Mouse (Mus musculus) left cerebral cortex, adult 2 months (tissue): ENCODE results near the gene Smpdl3a. TPM values are rescaled to one million over a fixed set of nuclear protein-coding genes. Genes with fewer than 3 reads are reported as not detected.

Experiments
- DNase-seq, 2 experiments: peaks; one replicate each; pipeline ENCODE4 v3.0.0; 2021 to 2022; ENCODE audit warnings: low spot score in 2 of 2, mixed read lengths in 1 of 2; ENCODE audit errors: extremely low spot score in 1 of 2
- H3K27ac ChIP-seq: fragments of 200-600 bp; 2 replicates; pipeline ENCODE4 v1.8.1; 2022
- H3K4me3 ChIP-seq: fragments of 200-600 bp; 2 replicates; pipeline ENCODE4 v1.8.1; 2022
- CTCF ChIP-seq: fragments of 200-600 bp; IDR thresholded peaks from 2 replicates; pipeline ENCODE4 v1.8.1; 2022; ENCODE audit warnings: antibody characterized with exemption, mild to moderate bottlenecking, moderate library complexity
- intact Hi-C: fragments of 180-260 bp; cut with DNase I; formaldehyde crosslinking; loops from one replicate; pipeline ENCODE4 v1.15.1; 2025
- total RNA-seq, 2 experiments: library from RNA; stranded (reverse); gene quantifications; 2 replicates each; pipeline ENCODE4 v1.2.3; 2021

The Smpdl3a gene
- total RNA-seq, 2 experiments from 2014 or later, result 22.0 to 26.4 TPM

GRCm38 (mm10) chr10:57785552-57785951, 8.6 kb upstream of the Smpdl3a start:
- Histone ChIP-seq H3K27ac (peak overlapping the region; percentile 62; the same call in 1 of the 2 replicates), H3K4me3 (peak overlapping the region; percentile 39)
- intact Hi-C loops, result loop anchor here (2.0 kb wide), 1 partner anchor 41 kb away; no protein-coding TSS in a partner anchor
- no peak for TF ChIP-seq CTCF
- DNase-seq, result no peak

GRCm38 (mm10) chr10:57792957-57793356, 1.2 kb upstream of the Smpdl3a start:
- Histone ChIP-seq H3K27ac (no peak overlapping the region), H3K4me3 (no peak overlapping the region)
- intact Hi-C loops, result no loop called here
- no peak for TF ChIP-seq CTCF
- no peak for DNase-seq

DNA sequence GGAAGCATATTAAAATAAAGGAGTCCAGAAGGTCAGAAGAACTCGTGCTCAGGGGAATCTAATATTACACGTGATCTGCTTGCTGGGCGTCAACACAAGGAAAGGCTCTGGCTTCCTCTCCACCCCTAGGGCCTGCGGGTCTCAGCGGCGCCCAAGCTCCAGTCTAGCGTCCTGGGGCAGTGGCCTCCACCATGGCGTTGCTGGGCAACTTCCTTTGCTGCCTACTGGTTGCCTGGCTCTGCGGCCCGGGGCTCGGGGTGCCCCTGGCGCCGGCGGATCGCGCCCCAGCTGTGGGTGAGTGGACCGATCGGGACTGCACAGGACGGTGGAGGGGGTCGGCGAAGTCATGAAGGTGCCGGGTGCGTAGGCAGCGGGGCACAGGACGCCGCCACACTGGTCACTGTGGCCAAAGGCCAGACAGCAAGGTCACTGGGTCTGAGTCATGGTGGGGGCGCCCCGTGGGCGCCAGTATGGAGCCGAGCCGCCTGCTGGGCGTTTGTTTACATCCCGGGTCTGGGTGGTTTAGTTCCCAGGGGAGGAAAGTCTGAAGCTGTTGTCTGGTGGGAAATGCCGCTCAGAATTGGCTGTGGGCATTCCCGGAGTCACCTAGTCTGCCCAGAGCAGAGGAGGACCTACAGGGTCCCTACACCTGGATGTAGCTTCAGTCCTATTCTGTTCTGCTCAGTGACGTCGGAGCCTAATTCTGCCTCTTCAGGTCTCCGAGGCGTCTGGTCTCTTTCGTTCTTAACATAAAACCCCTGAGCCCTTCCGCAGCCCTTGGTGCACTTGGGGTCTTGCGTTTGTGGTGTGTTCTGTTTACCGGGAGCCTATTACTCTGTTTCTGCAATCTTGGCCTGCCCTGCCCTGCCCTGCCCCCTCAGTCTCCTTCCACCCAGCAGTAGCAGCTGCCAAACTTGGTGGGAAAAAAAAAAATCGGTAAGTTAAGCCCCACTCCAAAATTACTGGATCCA, 641 bp downstream of the Smpdl3a start:
- TF ChIP-seq CTCF, result peak; percentile 7; the same call in 1 of the 2 replicates
- intact Hi-C loops, result no loop called here
- peak; percentile 23 to 38 for DNase-seq

GRCm38 (mm10) chr10:57795542-57795941, 1.4 kb downstream of the Smpdl3a start:
- intact Hi-C loops, result no loop called here
- peak overlapping the region; percentile 73 for H3K4me3 ChIP-seq
- DNase-seq, result no peak
- peak overlapping the region; percentile 94; the same call in 1 of the 2 replicates for H3K27ac ChIP-seq
- TF ChIP-seq CTCF, result no peak

More for the DNA sequence above, 641 bp downstream of the Smpdl3a start:
- H3K4me3 ChIP-seq, result peak overlapping the region; percentile 73
- H3K27ac ChIP-seq, result peak overlapping the region; percentile 94

DNA sequence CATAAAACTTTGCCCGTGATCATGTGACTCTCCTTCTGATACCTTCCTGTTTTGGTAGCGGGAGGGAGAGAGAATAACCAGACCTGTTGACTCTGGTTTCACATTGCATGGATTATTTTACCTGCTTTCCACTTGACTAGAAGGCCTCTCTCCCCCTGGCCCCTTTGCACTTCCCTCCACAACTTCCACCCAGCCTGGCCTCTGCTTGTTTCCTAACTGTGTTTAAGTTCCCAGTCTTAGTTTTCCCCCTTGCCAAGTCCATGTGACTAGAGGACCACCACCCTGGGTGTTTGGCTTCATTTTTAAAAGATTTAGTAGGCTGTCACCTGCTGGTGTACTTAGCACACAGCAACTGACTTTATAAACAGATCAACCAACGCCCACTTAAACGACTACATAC, 1.9 kb downstream of the Smpdl3a start:
- intact Hi-C loops, result loop anchor here (1.0 kb wide), 1 partner anchor 53 kb away; no protein-coding TSS in a partner anchor

GRCm38 (mm10) chr10:57799486-57799885, 5.4 kb downstream of the Smpdl3a start:
- no peak for TF ChIP-seq CTCF
- no peak for DNase-seq
- Histone ChIP-seq H3K4me3 (no peak overlapping the region), H3K27ac (no peak overlapping the region)
- intact Hi-C loops, result no loop called here

More for the DNA sequence above, 1.9 kb downstream of the Smpdl3a start:
- Histone ChIP-seq H3K27ac (no peak overlapping the region), H3K4me3 (peak overlapping the region; percentile 73)
- DNase-seq, result no peak
- TF ChIP-seq CTCF, result peak; percentile 60

GRCm38 (mm10) chr10:57807754-57808153, 13.6 kb downstream of the Smpdl3a start:
- Histone ChIP-seq H3K4me3 (no peak overlapping the region), H3K27ac (no peak overlapping the region)
- TF ChIP-seq CTCF, result no peak
- DNase-seq, result no peak
- intact Hi-C loops, result no loop called here

DNA sequence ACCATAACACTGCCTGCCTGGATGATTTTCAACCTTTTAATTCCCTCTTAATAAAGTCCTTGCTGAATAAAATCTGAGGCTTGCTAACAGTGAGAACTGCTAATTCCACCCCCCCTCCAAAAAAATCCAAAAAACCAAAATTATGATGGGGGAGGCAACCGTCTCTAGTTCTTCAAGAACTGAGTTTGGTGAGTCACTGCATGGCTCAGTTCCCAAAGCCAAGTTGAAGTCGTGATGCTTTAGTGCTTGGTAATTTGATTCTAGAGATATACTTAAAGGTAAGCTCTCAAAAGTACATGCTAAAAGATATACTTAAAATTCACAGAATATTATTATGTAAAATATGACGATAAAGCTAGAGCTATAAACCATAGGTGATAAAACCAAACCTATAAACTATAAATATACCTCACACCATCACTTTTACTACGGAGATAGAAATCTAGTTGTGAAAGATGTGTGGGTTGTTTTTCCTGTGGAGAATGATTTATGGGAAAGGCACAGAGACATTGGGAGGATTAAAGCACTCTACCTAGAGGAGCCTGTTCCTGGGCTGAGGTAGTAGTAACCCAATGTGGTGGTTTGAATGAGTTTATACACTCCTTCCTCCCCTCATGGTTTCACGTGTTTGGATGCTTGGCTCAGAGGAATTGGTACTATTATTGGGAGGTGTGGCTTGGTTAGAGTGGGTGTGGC, 18.2 kb downstream of the Smpdl3a start:
- intact Hi-C loops, result no loop called here
- H3K4me3 ChIP-seq, result no peak overlapping the region
- H3K27ac ChIP-seq, result no peak overlapping the region; the same call in 1 of the 2 replicates
- TF ChIP-seq CTCF, result no peak
- peak in 1 of 2 experiments; percentile 37 for DNase-seq

- no peak for DNase-seq
- Histone ChIP-seq H3K4me3 (no peak overlapping the region), H3K27ac (no peak overlapping the region)
- intact Hi-C loops, result no loop called here
- no peak for TF ChIP-seq CTCF
Measured at GRCm38 (mm10) chr10:57814295-57814694, 20.2 kb downstream of the Smpdl3a start.

- H3K4me3 ChIP-seq, result no peak overlapping the region
- TF ChIP-seq CTCF, result no peak
- H3K27ac ChIP-seq, result no peak overlapping the region
- no peak for DNase-seq
- intact Hi-C loops, result no loop called here
Measured at GRCm38 (mm10) chr10:57815869-57816268, 21.7 kb downstream of the Smpdl3a start.

GRCm38 (mm10) chr10:57819209-57819608, 25.1 kb downstream of the Smpdl3a start:
- no peak overlapping the region for H3K27ac ChIP-seq
- intact Hi-C loops, result no loop called here
- no peak for DNase-seq
- H3K4me3 ChIP-seq, result no peak overlapping the region
- TF ChIP-seq CTCF, result no peak

DNA sequence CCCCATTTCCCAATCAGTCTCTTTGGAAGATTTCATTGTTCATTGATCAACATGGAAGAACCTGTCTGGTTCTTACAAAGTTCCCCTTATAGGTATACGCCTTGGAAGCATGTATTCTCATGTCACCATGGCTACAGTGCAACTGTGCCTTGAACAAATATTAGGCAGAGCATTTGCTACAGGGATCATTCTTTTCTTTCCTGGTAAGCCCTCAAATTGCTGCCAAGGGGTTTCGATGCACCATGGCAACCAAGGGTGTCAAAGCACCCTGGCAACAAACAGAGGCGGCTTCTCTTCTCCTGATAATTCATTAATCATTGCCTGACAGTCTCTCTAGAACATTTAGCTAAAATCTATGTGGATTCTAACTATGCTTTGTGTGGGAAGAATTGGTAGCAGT, 28.3 kb downstream of the Smpdl3a start:
- no peak for TF ChIP-seq CTCF
- no peak overlapping the region for H3K4me3 ChIP-seq
- DNase-seq, result peak in 1 of 2 experiments; percentile 29
- no peak overlapping the region; the same call in 1 of the 2 replicates for H3K27ac ChIP-seq
- intact Hi-C loops, result no loop called here
